Mouse (Mus musculus) myocyte (in vitro differentiated cells): ENCODE results near the gene Elp6.

Experiments
- MAX ChIP-seq: IDR thresholded peaks from one replicate; pipeline ENCODE4 v1.6.1; 2011; ENCODE audit warnings: low read depth, mild to moderate bottlenecking, control low read depth
- POLR2A ChIP-seq: IDR thresholded peaks from one replicate; pipeline ENCODE4 v1.6.1; 2011; ENCODE audit warnings: low read depth, mild to moderate bottlenecking, control low read depth, moderate library complexity; ENCODE audit not compliant: insufficient read length
- TCF12 ChIP-seq: IDR thresholded peaks from one replicate; pipeline ENCODE4 v1.6.1; 2011; ENCODE audit warnings: mild to moderate bottlenecking, control low read depth; ENCODE audit not compliant: poor library complexity, insufficient read depth, severe bottlenecking

DNA sequence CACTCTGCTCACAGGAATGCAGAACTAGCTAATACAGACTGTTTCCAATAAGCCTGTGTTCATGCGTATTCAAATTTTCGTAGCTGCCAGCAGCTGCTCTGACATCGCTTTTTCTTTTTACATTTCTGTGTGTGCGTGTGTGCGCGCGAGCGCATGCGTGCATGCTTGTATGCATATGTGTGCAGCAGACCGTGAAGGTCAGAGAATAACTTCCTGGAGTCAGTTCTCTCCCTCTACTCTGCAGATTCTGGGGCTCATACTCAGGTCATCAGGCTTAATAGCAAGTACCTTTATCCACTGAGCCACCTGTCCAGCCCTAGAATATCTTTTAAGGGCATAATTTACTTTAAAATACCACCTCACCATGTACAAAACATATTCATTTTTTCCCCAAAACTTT is 36.6 kb upstream of the Elp6 start:
- TF ChIP-seq TCF12 (no peak), POLR2A (no peak), MAX (no peak)
